Mouse (Mus musculus) erythroblast, embryonic 14.5 days (primary cell): Measurements from ENCODE around the gene Trim15.

Experiments used
- GATA1 ChIP-seq: IDR thresholded peaks from 2 replicates; pipeline ENCODE4 v1.6.1; 2012; ENCODE audit warnings: low read length, inconsistent platforms, mixed read lengths
- TAL1 ChIP-seq: IDR thresholded peaks from 3 replicates; pipeline ENCODE4 v1.6.1; 2012; ENCODE audit warnings: low read length, inconsistent platforms, mixed read lengths

DNA sequence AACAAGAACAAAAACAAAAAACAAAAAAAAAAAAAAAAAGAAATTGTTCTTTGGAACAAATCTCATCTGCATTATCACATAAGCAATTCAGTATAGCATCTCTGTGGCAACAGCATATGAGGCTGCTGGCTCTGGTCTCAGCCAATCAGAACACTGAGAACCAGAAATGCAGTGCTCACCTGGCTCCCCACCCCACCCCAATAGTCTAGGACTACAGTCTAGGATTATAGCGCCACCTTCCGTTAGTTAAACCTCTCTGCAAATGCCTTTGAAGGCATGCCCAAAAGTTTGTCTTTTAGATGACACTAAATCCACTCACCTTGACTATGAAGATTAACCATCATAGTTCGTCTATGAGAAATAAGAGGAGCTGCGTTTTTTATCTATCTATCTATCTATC, 41.5 kb downstream of the Trim15 start:
- no peak for TF ChIP-seq GATA1
- TF ChIP-seq TAL1: no peak
